Mouse (Mus musculus) neutrophil, adult 83 days (primary cell): ENCODE measurements around the gene Olfr819. TPM values are rescaled to one million over a fixed set of nuclear protein-coding genes. Genes with fewer than 3 reads are reported as not detected.

Experiments
- total RNA-seq, 2 experiments: library from RNA; stranded (reverse); gene quantifications; one replicate each; pipeline ENCODE4 v1.2.4; 2023

Olfr819 gene
- total RNA-seq, result not detected

GRCm38 (mm10) chr10:129967166-129967565 lies at the start of gene Olfr819:
Gene Olfr819, minus strand, starts transcription at chr10:129967266.

DNA sequence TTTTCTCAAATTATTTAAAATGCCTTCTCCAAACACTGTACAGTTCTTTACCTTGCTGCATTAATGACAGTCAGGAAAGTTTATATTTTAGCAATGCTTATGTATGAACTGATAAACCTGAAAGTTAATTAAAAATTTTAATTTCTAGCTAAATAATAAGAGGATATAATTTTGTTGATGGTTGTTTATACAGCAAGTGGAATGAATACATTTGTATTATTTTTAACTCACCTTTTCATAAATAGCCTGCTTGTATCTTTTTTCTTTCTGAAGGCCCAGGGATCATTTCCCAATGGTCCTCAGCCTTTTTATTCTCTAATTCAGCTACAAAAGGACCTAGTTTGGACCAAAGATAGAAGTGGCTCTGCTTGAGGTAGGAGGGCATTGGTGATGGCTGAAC lies 45.3 kb upstream of the Olfr819 start, which contains the start of gene Olfr820:
Gene Olfr820, plus strand, starts transcription at position 301 of the 400 bp plus-strand sequence.

GRCm38 (mm10) chr10:129984962-129985361 lies 17.9 kb upstream of the Olfr819 start, which contains the start of gene Gm10310:
Gene Gm10310, minus strand, starts transcription at chr10:129985062.

DNA sequence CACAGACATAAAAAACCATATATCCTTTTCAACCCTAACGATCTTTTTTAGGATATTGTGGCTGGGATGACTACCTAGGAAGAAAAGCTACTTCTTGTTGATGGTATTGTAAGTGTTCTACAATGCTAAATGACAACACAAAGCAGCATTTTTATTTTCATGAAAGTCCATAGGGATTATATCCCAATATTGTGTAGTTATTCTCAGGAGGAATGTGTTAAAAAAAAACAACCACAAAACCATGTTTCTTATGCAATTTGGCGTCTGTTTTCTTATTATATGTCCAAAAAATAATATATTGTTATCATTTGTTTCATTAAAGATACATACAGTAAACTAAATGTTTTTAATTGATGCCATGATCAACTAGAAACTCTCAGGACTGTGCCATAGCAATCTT lies 9.0 kb upstream of the Olfr819 start, which contains the start of gene Olfr247:
Gene Olfr247, minus strand, starts transcription at position 101 of the 400 bp plus-strand sequence.

GRCm38 (mm10) chr10:129949000-129949399 lies 18.1 kb downstream of the Olfr819 start, which contains the start of gene Olfr818:
Gene Olfr818, minus strand, starts transcription at chr10:129949100.

DNA sequence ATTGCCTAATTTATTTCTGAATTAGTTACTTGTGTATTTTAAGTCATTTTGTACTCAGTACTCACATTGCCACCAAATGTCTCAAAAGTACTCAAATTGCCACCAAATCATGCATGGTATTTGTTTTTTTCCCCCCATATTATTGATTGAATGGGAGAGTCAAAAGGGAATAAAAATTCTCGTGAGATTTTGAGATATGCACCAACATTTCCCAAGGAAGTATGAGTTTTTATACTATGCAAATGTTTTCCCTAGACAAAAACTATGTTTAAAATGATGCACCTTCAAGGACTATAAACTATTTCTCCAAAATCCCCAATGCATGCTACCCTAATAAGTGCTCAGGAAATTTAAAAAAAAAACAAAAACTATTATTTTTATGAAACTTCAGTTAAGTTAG lies 51.6 kb downstream of the Olfr819 start, which contains the start of gene Olfr816:
Gene Olfr816, minus strand, starts transcription at position 101 of the 400 bp plus-strand sequence.

Other genes starting within 250 kb of the Olfr819 start
- gene Olfr805, start 237.9 kb downstream of the Olfr819 start, total RNA-seq, result not detected
- gene Olfr806, start 225.3 kb downstream of the Olfr819 start, total RNA-seq, result not detected
- gene Olfr807, start 209.5 kb downstream of the Olfr819 start, total RNA-seq, result not detected
- gene Olfr808, start 201.8 kb downstream of the Olfr819 start, total RNA-seq, result not detected
- gene Olfr809, start 192.6 kb downstream of the Olfr819 start, total RNA-seq, result not detected
- gene Olfr810, start 172.3 kb downstream of the Olfr819 start, total RNA-seq, result not detected
- gene Olfr811, start 162.9 kb downstream of the Olfr819 start, total RNA-seq, result not detected
- gene Olfr812, start 121.2 kb downstream of the Olfr819 start, total RNA-seq, result not detected
- gene Olfr813, start 111.9 kb downstream of the Olfr819 start, total RNA-seq, result not detected
- not detected for gene Olfr814, start 87.4 kb downstream of the Olfr819 start, total RNA-seq
- not detected for gene Olfr815, start 61.4 kb downstream of the Olfr819 start, total RNA-seq
- not detected for gene Olfr816, start 51.7 kb downstream of the Olfr819 start, total RNA-seq
- not detected for gene Olfr818, start 18.2 kb downstream of the Olfr819 start, total RNA-seq
- not detected for gene Olfr247, start 8.9 kb upstream of the Olfr819 start, total RNA-seq
- gene Gm10310, start 17.8 kb upstream of the Olfr819 start, total RNA-seq, result not detected
- not detected for gene Olfr820, start 45.4 kb upstream of the Olfr819 start, total RNA-seq
- not detected for gene Olfr821, start 63.1 kb upstream of the Olfr819 start, total RNA-seq
- not detected for gene Olfr822, start 103.9 kb upstream of the Olfr819 start, total RNA-seq
- not detected for gene Olfr823, start 148.1 kb upstream of the Olfr819 start, total RNA-seq
- not detected for gene Olfr824, start 162.7 kb upstream of the Olfr819 start, total RNA-seq
- gene Olfr825, start 199.5 kb upstream of the Olfr819 start, total RNA-seq, result not detected
- gene Olfr826, start 216.9 kb upstream of the Olfr819 start, total RNA-seq, result not detected
- gene Olfr827, start 247.1 kb upstream of the Olfr819 start, total RNA-seq, result not detected